Comparison of ENCODE assay signal across 28 mouse cellular contexts in the genomic region with DNA sequence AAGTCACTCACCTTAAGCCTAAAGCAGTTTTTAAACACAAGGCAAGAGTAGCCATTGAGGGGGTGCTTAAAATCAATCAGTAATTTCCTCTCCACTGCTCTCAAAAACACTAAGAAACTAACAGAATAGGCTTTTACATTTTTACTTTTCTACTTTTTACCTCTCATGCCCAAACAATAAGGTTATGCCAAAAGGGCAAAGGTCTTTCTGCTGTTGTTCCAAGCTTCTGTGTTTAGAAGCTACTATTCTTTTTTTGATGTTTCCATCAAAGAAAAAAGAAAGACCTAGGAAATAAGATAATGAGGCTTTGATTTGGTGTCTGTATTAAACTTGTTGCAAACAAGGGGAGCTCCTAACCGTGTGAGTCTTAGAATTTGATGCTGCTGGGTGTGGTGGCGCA. TPM values are rescaled to one million over a fixed set of nuclear protein-coding genes. Genes with fewer than 3 reads are reported as not detected.
A peak's percentile ranks its signal among the peaks of the same experiment; 100 is the strongest.
DNase-seq lines count a peak whose midpoint lies in the region; TF ChIP-seq lines count a peak whose summit lies in the region.
"Had no signal": no experiment of that assay in that cellular context is flagged by ENCODE, and none has a peak within 500 bp of the region (broad histone marks: within the 10 kb centered on the region; RNA-seq: fewer than 3 reads in every experiment).

No protein-coding gene starts in this region.

- no peak overlapping the region for H3K4me3 ChIP-seq in kidney, adult 2 months (ENCODE audit: insufficient read depth, low read depth, low read length)
- no peak overlapping the region for H3K4me3 ChIP-seq in layer of hippocampus, adult 2 months
- no peak overlapping the region for H3K4me3 ChIP-seq in liver, adult 2 months (ENCODE audit: insufficient read depth, low read depth, low read length)
- H3K4me3 ChIP-seq: embryonic facial prominence, embryonic 10.5 days; embryonic facial prominence, embryonic 12.5 days; forebrain, embryonic 13.5 days; forebrain, embryonic 15.5 days had no signal

- TF ChIP-seq CTCF in kidney, adult 2 months (conservative IDR thresholded peaks at IDR 0.05; ENCODE audit: insufficient read depth, insufficient read length, low read depth, low read length), result no peak
- TF ChIP-seq CTCF in layer of hippocampus, adult 2 months (conservative IDR thresholded peaks at IDR 0.05), result no peak
- no peak for TF ChIP-seq CTCF in liver, adult 2 months (IDR thresholded peaks at IDR 0.05; ENCODE audit: low read depth, low read length)

- TF ChIP-seq POLR2A in kidney, adult 2 months (IDR thresholded peaks at IDR 0.05; ENCODE audit: low read depth, low read length), result no peak
- no peak for TF ChIP-seq POLR2A in liver, adult 2 months (IDR thresholded peaks at IDR 0.05; ENCODE audit: extremely low read depth, insufficient read depth, low read length)

- DNase-seq in kidney, adult 2 months, result peak; percentile 62
- no peak for DNase-seq in kidney, postnatal 10 days
- no peak for DNase-seq in layer of hippocampus, adult 2 months (ENCODE audit: low spot score in 2 of 2)
- no peak for DNase-seq in layer of hippocampus, postnatal 10 days (ENCODE audit: low spot score in 2 of 2)
- DNase-seq in liver, adult 2 months (ENCODE audit: extremely low read depth, low read depth, low spot score), result peak; percentile 85
- no peak for DNase-seq in liver
- DNase-seq: adrenal gland, adult 8-10 months; adrenal gland, postnatal 14 days; adrenal gland, postnatal 36 days; B cell, adult 2 months; cerebellum, adult 11-12 months; cerebellum, adult 2 months; cerebellum, adult 9-10 months; cerebellum, postnatal 10 days; cerebellum, postnatal 25 days had no signal

- H3K27me3 ChIP-seq in kidney, adult 2 months (replicated peaks; ENCODE audit: control insufficient read depth, insufficient read depth, low read length), result no peaks in the 10 kb centered on the region
- H3K27me3 ChIP-seq in liver, adult 2 months (ENCODE audit: control insufficient read depth, insufficient read depth, low read length), result no peaks in the 10 kb centered on the region
- H3K27me3 ChIP-seq: CH12.LX; embryonic facial prominence, embryonic 12.5 days; forebrain, embryonic 13.5 days; forebrain, embryonic 15.5 days; Patski had no signal

- H3K79me2 ChIP-seq in liver, adult 2 months (ENCODE audit: control insufficient read depth, insufficient read depth, low read length), result no peaks in the 10 kb centered on the region

- H3K36me3 ChIP-seq in kidney, adult 2 months (ENCODE audit: control insufficient read depth, insufficient read depth, low read length), result no peaks in the 10 kb centered on the region; the same call in none of the 2 replicates
- peaks cover 10% of the 10 kb centered on the region; the same call in 1 of the 2 replicates for H3K36me3 ChIP-seq in liver, adult 2 months (ENCODE audit: control insufficient read depth, insufficient read depth, low read length)
- H3K36me3 ChIP-seq: forebrain, embryonic 15.5 days had no signal

- H3K9ac ChIP-seq in liver, adult 2 months (ENCODE audit: low read depth, low read length), result no peak overlapping the region
- H3K9ac ChIP-seq: embryonic facial prominence, embryonic 12.5 days; forebrain, embryonic 13.5 days; forebrain, embryonic 15.5 days had no signal

- 82% methylated on average over 2 of the region's 2 CpGs for WGBS in kidney, adult 2 months
- WGBS in liver, adult 2 months, result 75% methylated on average over 2 of the region's 2 CpGs

- no peak overlapping the region for H3K27ac ChIP-seq in kidney, adult 2 months (ENCODE audit: insufficient read depth, low read depth, low read length)
- peak overlapping the region; percentile 68; the same call in 1 of the 2 replicates for H3K27ac ChIP-seq in layer of hippocampus, adult 2 months
- peak overlapping the region; percentile 65 for H3K27ac ChIP-seq in liver, adult 2 months (replicated peaks; ENCODE audit: insufficient read depth, low read depth, low read length)
- H3K27ac ChIP-seq: embryonic facial prominence, embryonic 10.5 days; embryonic facial prominence, embryonic 12.5 days; forebrain, embryonic 13.5 days; forebrain, embryonic 15.5 days had no signal

- peaks cover 6% of the 10 kb centered on the region; the same call in 1 of the 2 replicates for H3K4me1 ChIP-seq in kidney, adult 2 months (ENCODE audit: control insufficient read depth, insufficient read depth, low read length)
- H3K4me1 ChIP-seq in liver, adult 2 months (ENCODE audit: control insufficient read depth, insufficient read depth, low read length), result peaks cover 6% of the 10 kb centered on the region
- H3K4me1 ChIP-seq: embryonic facial prominence, embryonic 10.5 days; embryonic facial prominence, embryonic 12.5 days; forebrain, embryonic 13.5 days; forebrain, embryonic 15.5 days had no signal

RNA-seq across cellular contexts. Expression of a gene that starts 9.4 kb away (rescaled TPM):
- not detected in 2 replicates for polyA plus RNA-seq in kidney, adult 2 months (2012; rRNA removed)
- total RNA-seq in layer of hippocampus, adult 2 months (2021), result not detected
- total RNA-seq in layer of hippocampus, postnatal 10 days (2021), result not detected
- not detected in 2 replicates for total RNA-seq in liver, adult 2 months (2014; rRNA removed)
- not detected in 2 replicates for polyA plus RNA-seq in liver, adult 2 months (2012; rRNA removed)
- total RNA-seq: adrenal gland, adult 18-20 months; adrenal gland, adult 8-10 months; adrenal gland, postnatal 14 days; adrenal gland, postnatal 36 days; CH12.LX; G1E had no signal
- polyA plus RNA-seq: activated CD4-positive, CD25-positive, alpha-beta regulatory T cell, adult 4 months; CD4-positive, CD25-positive, alpha-beta regulatory T cell, adult 4 months; cerebellum, adult 2 months; cortical plate, adult 2 months; embryonic facial prominence, embryonic 10.5 days; embryonic facial prominence, embryonic 12.5 days; embryonic facial prominence, embryonic 14.5 days; forebrain, embryonic 11.5 days; forebrain, embryonic 13.5 days; forebrain, embryonic 15.5 days; G1E; Patski had no signal

RNA-seq across cellular contexts. Expression of a gene that starts 28.9 kb away (rescaled TPM):
- 0.36 and 0.76 TPM in 2 replicates for polyA plus RNA-seq in kidney, adult 2 months (2012; rRNA removed)
- total RNA-seq in layer of hippocampus, adult 2 months (2021), result under 1 TPM; 0.20 to 0.27 TPM
- under 1 TPM in 1 of 2 experiments, not detected in 1; 0.18 TPM for total RNA-seq in layer of hippocampus, postnatal 10 days (2021)
- total RNA-seq in liver, adult 2 months (2014; rRNA removed), result not detected in 2 replicates
- not detected in 2 replicates for polyA plus RNA-seq in liver, adult 2 months (2012; rRNA removed)
- polyA plus RNA-seq: activated CD4-positive, CD25-positive, alpha-beta regulatory T cell, adult 4 months; CD4-positive, CD25-positive, alpha-beta regulatory T cell, adult 4 months; forebrain, embryonic 11.5 days; forebrain, embryonic 13.5 days; forebrain, embryonic 15.5 days; G1E had no signal

RNA-seq across cellular contexts. Expression of a gene that starts 42.5 kb away (rescaled TPM):
- 1.7 and 1.9 TPM in 2 replicates for polyA plus RNA-seq in kidney, adult 2 months (2012; rRNA removed)
- 10 to 100 TPM in 1 of 2 experiments, 1 to 10 TPM in 1; 10.0 to 11.9 TPM for total RNA-seq in layer of hippocampus, adult 2 months (2021)
- total RNA-seq in layer of hippocampus, postnatal 10 days (2021), result 10 to 100 TPM in 1 of 2 experiments, 1 to 10 TPM in 1; 9.8 to 10.2 TPM
- total RNA-seq in liver, adult 2 months (2014; rRNA removed), result 4.9 and 6.5 TPM in 2 replicates
- 0.56 and 0.75 TPM in 2 replicates for polyA plus RNA-seq in liver, adult 2 months (2012; rRNA removed)

RNA-seq across cellular contexts. Expression of a gene that starts 42.5 kb away (rescaled TPM):
- 13.1 and 13.6 TPM in 2 replicates for polyA plus RNA-seq in kidney, adult 2 months (2012; rRNA removed)
- 10 to 100 TPM; 63.7 to 64.4 TPM for total RNA-seq in layer of hippocampus, adult 2 months (2021)
- 10 to 100 TPM; 59.4 to 60.0 TPM for total RNA-seq in layer of hippocampus, postnatal 10 days (2021)
- 29.9 and 45.8 TPM in 2 replicates for total RNA-seq in liver, adult 2 months (2014; rRNA removed)
- polyA plus RNA-seq in liver, adult 2 months (2012; rRNA removed), result 5.7 and 8.1 TPM in 2 replicates

Comparison
In these comparisons a context has a peak if more than half of its experiments do, and no peak if none do; other contexts are left out.
1. DNase-seq: peak in kidney, adult 2 months (single experiment) and liver, adult 2 months (single experiment); none in kidney, postnatal 10 days (single experiment), layer of hippocampus, adult 2 months (0 of 2), layer of hippocampus, postnatal 10 days (0 of 2) and liver (single experiment).